Mouse (Mus musculus) forebrain, postnatal 0 days (tissue): ENCODE measurements around the gene Supt20. TPM values are rescaled to one million over a fixed set of nuclear protein-coding genes. Genes with fewer than 3 reads are reported as not detected.
A peak's percentile ranks its signal among the peaks of the same experiment; 100 is the strongest.

Source experiments
- ATAC-seq: fragments of 200-750 bp; cut with Nextera tagmentation; 2 replicates; pipeline ENCODE4 v1.8.0; 2017; ENCODE audit warnings: mild to moderate bottlenecking, moderate library complexity
- DNase-seq: peaks from one replicate; pipeline ENCODE4 v3.0.0-alpha.2; 2015
- H3K27ac ChIP-seq: fragments of 300-500 bp; sonication (generic); 2 replicates; pipeline ENCODE4 v1.5.1; 2014; ENCODE audit warnings: low read depth, mild to moderate bottlenecking, antibody characterized with exemption, low read length, moderate library complexity, mixed read lengths
- H3K27me3 ChIP-seq: fragments of 300-500 bp; sonication (generic); 2 replicates; pipeline ENCODE4 v1.6.1; 2014; ENCODE audit warnings: mild to moderate bottlenecking, low read length, mixed read lengths; ENCODE audit not compliant: insufficient read depth
- H3K36me3 ChIP-seq: fragments of 300-500 bp; sonication (generic); 2 replicates; pipeline ENCODE4 v1.6.1; 2014; ENCODE audit warnings: mild to moderate bottlenecking, moderate library complexity; ENCODE audit not compliant: insufficient read depth
- H3K4me1 ChIP-seq: fragments of 300-500 bp; sonication (generic); 2 replicates; pipeline ENCODE4 v1.6.1; 2014; ENCODE audit warnings: antibody characterized with exemption; ENCODE audit not compliant: insufficient read depth
- H3K4me2 ChIP-seq: fragments of 300-500 bp; sonication (generic); 2 replicates; pipeline ENCODE4 v1.6.1; 2014; ENCODE audit warnings: low read depth, mild to moderate bottlenecking, moderate library complexity
- H3K4me3 ChIP-seq: fragments of 300-500 bp; sonication (generic); 2 replicates; pipeline ENCODE4 v1.5.1; 2014; ENCODE audit warnings: low read depth, low read length, mixed read lengths
- H3K9ac ChIP-seq: fragments of 300-500 bp; sonication (generic); 2 replicates; pipeline ENCODE4 v1.6.1; 2014; ENCODE audit warnings: mild to moderate bottlenecking
- H3K9me3 ChIP-seq: fragments of 300-500 bp; sonication (generic); 2 replicates; pipeline ENCODE4 v1.6.1; 2016; ENCODE audit warnings: low read length
- CTCF ChIP-seq: sonication (generic); IDR thresholded peaks from 2 replicates; pipeline ENCODE4 v1.5.1; 2016; ENCODE audit warnings: antibody characterized with exemption, control low read depth, low read depth
- WGBS: fragments of 180-500 bp; shearing (Covaris S2); extraction: QIAGEN DNeasy Blood & Tissue Kit; methylation state at CpG from one replicate; pipeline ENCODE4 v1.1.7; 2014; 5-methylcytosine and 5-hydroxymethylcytosine counted together
- polyA plus RNA-seq: library from polyadenylated mRNA; unstranded; fragments of >200 nt; fragmentation: Nextera tagmentation; extraction: Ambion mirVana; gene quantifications from 2 replicates; pipeline ENCODE4 v1.2.1, GENCODE M21; 2015
- total RNA-seq: library from RNA; depleted of rRNA; stranded (reverse); fragments of >200 nt; gene quantifications from 2 replicates; pipeline ENCODE4 v1.2.3, GENCODE M21; 2014

Gene Supt20
- total and polyA plus RNA-seq, 2 experiments from 2014 or later = 50.7 to 53.1 TPM

DNA sequence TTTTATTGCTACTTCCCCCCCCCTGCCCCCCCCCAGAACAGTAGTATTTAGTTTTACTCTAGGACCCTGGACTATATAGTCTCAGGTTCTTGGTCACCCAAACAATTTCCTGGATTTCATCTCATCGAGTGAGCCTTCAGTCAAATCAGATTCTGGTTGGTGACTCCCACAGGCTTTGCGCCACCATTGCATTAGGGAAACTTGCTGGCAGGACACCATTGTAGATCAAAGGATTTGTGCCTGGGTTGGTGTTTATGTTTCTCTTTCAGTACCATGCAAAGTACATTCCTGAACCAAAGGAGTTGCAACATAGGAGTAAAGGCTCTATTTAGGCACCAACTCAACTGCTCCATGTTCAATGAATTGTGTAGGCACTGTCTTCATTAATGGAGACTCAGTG, 32.9 kb upstream of the Supt20 start:
- Histone ChIP-seq H3K36me3 (no peaks in the 10 kb centered on the region), H3K4me2 (no peak overlapping the region), H3K4me1 (no peaks in the 10 kb centered on the region), H3K9me3 (0 out of 2 replicates have a peak, but pooled peaks cover 4% of the 10 kb centered on the region), H3K9ac (no peak overlapping the region), H3K27ac (no peak overlapping the region), H3K27me3 (no peaks in the 10 kb centered on the region), H3K4me3 (no peak overlapping the region)
- ATAC-seq = no peak
- no peak for TF ChIP-seq CTCF
- 94% methylated on average over 2 of the region's 2 CpGs for WGBS
- DNase-seq = no peak

DNA sequence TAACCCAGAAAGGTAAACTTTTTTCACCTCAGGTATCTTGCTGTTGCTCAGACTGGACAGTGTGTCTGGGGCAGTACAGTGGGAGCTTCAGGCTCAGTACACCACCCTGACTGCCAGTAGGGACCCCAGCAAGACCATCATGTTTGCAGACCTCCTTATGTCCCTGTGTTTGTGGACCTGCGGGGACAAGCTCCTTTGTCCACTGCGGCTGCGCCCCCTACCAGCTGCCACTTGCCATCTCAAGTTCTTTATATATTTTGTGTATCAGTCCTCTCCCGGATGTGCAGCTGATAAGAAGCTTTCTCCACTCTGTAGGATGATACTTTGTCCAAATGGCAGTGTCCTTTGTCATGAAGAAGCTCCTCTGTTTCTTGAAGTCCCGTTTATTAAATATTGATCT, 30.2 kb upstream of the Supt20 start:
- DNase-seq (no peak), ATAC-seq (no peak)
- Histone ChIP-seq H3K36me3 (no peaks in the 10 kb centered on the region), H3K4me1 (no peaks in the 10 kb centered on the region), H3K27ac (no peak overlapping the region), H3K9me3 (0 out of 2 replicates have a peak, but pooled peaks cover 4% of the 10 kb centered on the region), H3K4me3 (no peak overlapping the region), H3K9ac (no peak overlapping the region), H3K4me2 (no peak overlapping the region), H3K27me3 (no peaks in the 10 kb centered on the region)
- 71% methylated on average over 5 of the region's 5 CpGs for WGBS
- 0 out of 2 replicates have a peak, but pooled peaks have one; percentile 2 for TF ChIP-seq CTCF

DNA sequence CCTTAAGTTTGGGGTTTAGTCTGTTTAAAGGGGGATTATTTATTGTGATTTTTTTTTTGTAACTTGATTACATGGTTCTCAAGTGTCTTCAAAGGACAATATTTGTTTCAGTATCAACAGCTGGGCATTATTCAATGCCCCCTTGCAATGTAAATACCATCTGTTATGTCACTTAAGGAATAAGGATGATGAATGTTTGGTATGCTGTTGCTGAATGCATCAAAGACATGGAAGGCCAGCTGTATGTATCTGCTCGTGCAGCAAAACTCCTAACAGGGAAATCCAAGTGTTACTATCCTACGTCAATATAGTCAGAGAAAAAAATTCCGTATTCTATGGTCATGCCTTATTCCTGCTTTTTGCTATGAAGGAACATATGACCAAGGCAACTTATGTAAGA, 24.5 kb upstream of the Supt20 start:
- Histone ChIP-seq H3K9me3 (no peaks in the 10 kb centered on the region), H3K27me3 (no peaks in the 10 kb centered on the region), H3K4me1 (0 out of 2 replicates have a peak, but pooled peaks cover 3% of the 10 kb centered on the region), H3K36me3 (no peaks in the 10 kb centered on the region), H3K27ac (no peak overlapping the region), H3K4me3 (no peak overlapping the region), H3K4me2 (no peak overlapping the region), H3K9ac (no peak overlapping the region)
- DNase-seq = no peak
- 87% methylated on average over 3 of the region's 3 CpGs for WGBS
- no peak for ATAC-seq
- no peak for TF ChIP-seq CTCF

DNA sequence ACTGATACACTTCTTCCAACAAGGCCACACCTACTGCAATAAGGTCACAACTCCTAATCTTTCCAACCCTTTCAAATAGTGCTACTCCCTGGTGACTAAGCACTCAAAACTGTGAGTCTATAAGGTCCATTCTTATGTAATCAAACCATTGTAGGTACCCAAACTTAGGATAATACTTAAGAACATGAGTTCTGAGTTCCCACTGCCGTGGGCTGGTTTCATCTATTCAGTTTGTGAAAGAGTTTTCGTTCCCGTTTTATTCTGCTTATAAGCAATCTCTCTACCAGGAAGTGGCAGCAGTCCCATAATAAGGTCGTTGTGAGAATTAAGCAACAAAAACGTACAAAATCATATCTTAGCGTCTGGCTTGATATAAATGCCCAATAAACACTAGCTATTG, 23.9 kb upstream of the Supt20 start:
- WGBS = 76% methylated on average over 6 of the region's 6 CpGs
- Histone ChIP-seq H3K27ac (no peak overlapping the region), H3K4me1 (0 out of 2 replicates have a peak, but pooled peaks cover 3% of the 10 kb centered on the region), H3K9me3 (no peaks in the 10 kb centered on the region), H3K36me3 (no peaks in the 10 kb centered on the region), H3K4me3 (no peak overlapping the region), H3K4me2 (no peak overlapping the region), H3K27me3 (no peaks in the 10 kb centered on the region), H3K9ac (no peak overlapping the region)
- DNase-seq (no peak), ATAC-seq (no peak)
- no peak for TF ChIP-seq CTCF

DNA sequence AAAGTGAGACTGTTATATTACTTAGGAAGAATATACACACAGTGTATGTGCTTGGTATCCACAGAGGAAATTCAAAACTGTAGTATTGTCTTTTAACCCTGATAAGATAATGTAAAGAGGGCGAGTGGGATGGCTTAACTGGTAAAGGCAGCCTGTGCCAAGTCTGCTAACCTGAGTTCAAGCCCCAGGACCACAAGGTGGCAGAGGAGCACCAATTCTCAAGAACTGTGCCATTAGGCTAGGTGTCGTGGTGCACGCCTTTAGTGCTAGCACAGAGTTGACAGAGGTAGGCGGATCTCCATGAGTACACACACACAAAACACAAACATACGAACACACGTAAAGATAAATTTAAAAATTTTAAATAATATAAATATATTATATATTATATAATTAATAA, 23.0 kb upstream of the Supt20 start:
- Histone ChIP-seq H3K9ac (no peak overlapping the region), H3K27ac (no peak overlapping the region), H3K4me2 (no peak overlapping the region), H3K27me3 (no peaks in the 10 kb centered on the region), H3K9me3 (no peaks in the 10 kb centered on the region), H3K36me3 (no peaks in the 10 kb centered on the region), H3K4me3 (no peak overlapping the region), H3K4me1 (0 out of 2 replicates have a peak, but pooled peaks cover 3% of the 10 kb centered on the region)
- ATAC-seq (no peak), DNase-seq (no peak)
- 86% methylated on average over 6 of the region's 6 CpGs for WGBS
- no peak for TF ChIP-seq CTCF

DNA sequence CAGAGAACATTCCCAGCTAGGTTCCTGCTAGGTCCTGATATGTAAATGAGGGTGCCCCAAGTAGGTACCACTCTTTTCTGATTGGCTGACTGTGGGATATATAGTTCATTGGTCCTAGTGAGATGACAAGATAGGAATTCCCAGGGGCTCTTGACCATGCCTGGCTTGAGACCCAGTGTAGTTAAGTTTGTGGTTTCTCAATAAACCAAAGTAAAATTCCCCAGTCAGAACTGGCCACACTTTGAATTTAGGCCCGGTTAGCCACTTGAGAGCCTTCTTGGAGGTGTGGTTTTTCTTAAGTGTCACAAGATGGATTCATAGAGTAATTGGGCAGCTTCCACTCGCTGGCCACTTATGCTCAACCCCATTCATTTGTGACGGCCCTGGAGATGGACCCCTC, 20.5 kb upstream of the Supt20 start:
- no peaks in the 10 kb centered on the region for H3K27me3 ChIP-seq
- no peaks in the 10 kb centered on the region for H3K9me3 ChIP-seq
- no peak overlapping the region for H3K4me3 ChIP-seq
- TF ChIP-seq CTCF = no peak
- H3K4me1 ChIP-seq = 0 out of 2 replicates have a peak, but pooled peaks cover 3% of the 10 kb centered on the region
- ATAC-seq = no peak
- no peak overlapping the region for H3K4me2 ChIP-seq
- no peak overlapping the region for H3K9ac ChIP-seq
- H3K36me3 ChIP-seq = no peaks in the 10 kb centered on the region
- H3K27ac ChIP-seq = no peak overlapping the region
- no peak for DNase-seq
- whole genome bisulfite sequencing = 71% methylated on average over 3 of the region's 3 CpGs

DNA sequence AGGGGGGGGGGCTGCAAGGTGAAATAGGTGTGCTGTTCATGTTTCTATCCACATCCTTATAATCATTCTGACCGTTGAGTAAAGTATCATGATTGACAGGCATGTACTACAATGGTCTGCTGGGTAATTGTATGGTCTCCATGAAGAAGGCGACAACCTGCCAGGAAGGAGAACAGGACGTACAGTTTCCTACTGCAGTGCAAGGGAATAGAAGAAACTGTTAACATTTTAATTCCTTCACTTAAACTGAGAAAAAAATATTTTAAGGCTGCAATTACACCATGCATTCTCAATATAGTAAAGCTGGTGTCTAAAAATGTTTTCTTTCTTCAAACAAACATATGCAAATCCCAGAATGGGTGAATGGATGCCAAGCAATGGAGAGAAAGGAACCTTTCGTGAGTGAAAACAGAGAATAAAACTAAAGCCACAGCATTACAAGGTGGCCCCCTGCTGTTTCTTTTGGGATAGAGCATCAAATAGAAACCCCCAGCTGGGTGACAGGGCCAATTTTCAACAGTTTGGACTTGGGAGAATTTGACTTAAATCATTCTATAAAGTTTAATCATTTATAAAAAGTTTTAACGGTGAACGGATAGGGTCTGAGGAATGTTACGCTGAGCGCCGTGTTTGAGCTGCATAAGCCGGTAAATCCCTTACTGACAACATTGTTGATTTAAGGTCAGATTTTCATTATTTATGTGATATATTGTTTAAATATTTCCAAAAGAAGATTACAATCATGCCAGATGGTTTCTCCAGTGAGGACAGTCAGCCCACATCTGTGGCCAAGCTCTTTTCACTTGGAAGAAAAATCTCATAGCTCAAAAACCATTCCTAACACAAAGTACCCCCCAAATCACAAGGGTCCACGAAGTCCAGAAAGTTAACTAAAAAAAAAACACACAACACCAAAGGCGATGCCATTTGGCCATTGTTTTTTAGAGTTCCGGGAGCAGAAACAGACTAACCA, 19.8 kb upstream of the Supt20 start:
- Histone ChIP-seq H3K4me3 (no peak overlapping the region), H3K27ac (no peak overlapping the region), H3K4me2 (no peak overlapping the region), H3K9ac (no peak overlapping the region), H3K27me3 (no peaks in the 10 kb centered on the region), H3K4me1 (0 out of 2 replicates have a peak, but pooled peaks cover 3% of the 10 kb centered on the region), H3K9me3 (no peaks in the 10 kb centered on the region), H3K36me3 (no peaks in the 10 kb centered on the region)
- TF ChIP-seq CTCF = peak; percentile 82
- DNase-seq = peak; percentile 91
- peak; percentile 78 for ATAC-seq
- WGBS = 43% methylated on average over 13 of the region's 13 CpGs
